Mouse (Mus musculus) CH12.LX (cell line): ENCODE results near the gene 1700010B08Rik.

Experiments
- CTCF ChIP-seq, 2 experiments: IDR thresholded peaks in 1 of 2; conservative IDR thresholded peaks in 1 of 2; 2 replicates each; pipeline ENCODE4 v1.5.1; 2011 to 2012; ENCODE audit warnings: low read depth in 2 of 2, low read length in 2 of 2, improper control_type of control experiment in 1 of 2, inconsistent platforms in 1 of 2, mild to moderate bottlenecking in 1 of 2, moderate library complexity in 1 of 2
- E2F4 ChIP-seq: IDR thresholded peaks from 2 replicates; pipeline ENCODE4 v1.6.1; 2011; ENCODE audit warnings: low read depth, low read length, improper control_type of control experiment; ENCODE audit not compliant: insufficient replicate concordance
- ELF1 ChIP-seq: IDR thresholded peaks from 2 replicates; pipeline ENCODE4 v1.6.1; 2014; ENCODE audit warnings: low read depth, mild to moderate bottlenecking, inconsistent platforms, low read length, improper control_type of control experiment
- EP300 ChIP-seq: IDR thresholded peaks from 2 replicates; pipeline ENCODE4 v1.6.1; 2011; ENCODE audit warnings: low read length, improper control_type of control experiment
- HCFC1 ChIP-seq: IDR thresholded peaks from 2 replicates; pipeline ENCODE4 v1.6.1; 2012; ENCODE audit warnings: low read depth, mild to moderate bottlenecking, inconsistent platforms, low read length, improper control_type of control experiment
- MAX ChIP-seq: IDR thresholded peaks from 2 replicates; pipeline ENCODE4 v1.6.1; 2011; ENCODE audit warnings: low read length, improper control_type of control experiment
- MXI1 ChIP-seq: IDR thresholded peaks from 2 replicates; pipeline ENCODE4 v1.6.1; 2011; ENCODE audit warnings: mild to moderate bottlenecking, low read depth, low read length, improper control_type of control experiment
- NRF1 ChIP-seq: IDR thresholded peaks from 2 replicates; pipeline ENCODE4 v1.6.1; 2014; ENCODE audit warnings: low read depth, mild to moderate bottlenecking, inconsistent platforms, low read length, improper control_type of control experiment, moderate library complexity
- POLR2A ChIP-seq: IDR thresholded peaks from 2 replicates; pipeline ENCODE4 v1.6.1; 2011; ENCODE audit warnings: low read depth, mild to moderate bottlenecking, improper control_type of control experiment, low read length
- TCF12 ChIP-seq: IDR thresholded peaks from 2 replicates; pipeline ENCODE4 v1.6.1; 2014; ENCODE audit warnings: low read depth, mild to moderate bottlenecking, inconsistent platforms, low read length, improper control_type of control experiment
- UBTF ChIP-seq: IDR thresholded peaks from 2 replicates; pipeline ENCODE4 v1.6.1; 2012; ENCODE audit warnings: low read depth, mild to moderate bottlenecking, inconsistent platforms, low read length, improper control_type of control experiment, moderate library complexity
- USF1 ChIP-seq: IDR thresholded peaks from 2 replicates; pipeline ENCODE4 v1.6.1; 2014; ENCODE audit warnings: low read depth, mild to moderate bottlenecking, inconsistent platforms, low read length, improper control_type of control experiment
- ZC3H11A ChIP-seq: IDR thresholded peaks from 2 replicates; pipeline ENCODE4 v1.6.1; 2012; ENCODE audit warnings: low read depth, mild to moderate bottlenecking, inconsistent platforms, low read length, improper control_type of control experiment
- ZNF384 ChIP-seq: IDR thresholded peaks from 2 replicates; pipeline ENCODE4 v1.6.1; 2012; ENCODE audit warnings: low read depth, low read length, improper control_type of control experiment, inconsistent platforms

DNA sequence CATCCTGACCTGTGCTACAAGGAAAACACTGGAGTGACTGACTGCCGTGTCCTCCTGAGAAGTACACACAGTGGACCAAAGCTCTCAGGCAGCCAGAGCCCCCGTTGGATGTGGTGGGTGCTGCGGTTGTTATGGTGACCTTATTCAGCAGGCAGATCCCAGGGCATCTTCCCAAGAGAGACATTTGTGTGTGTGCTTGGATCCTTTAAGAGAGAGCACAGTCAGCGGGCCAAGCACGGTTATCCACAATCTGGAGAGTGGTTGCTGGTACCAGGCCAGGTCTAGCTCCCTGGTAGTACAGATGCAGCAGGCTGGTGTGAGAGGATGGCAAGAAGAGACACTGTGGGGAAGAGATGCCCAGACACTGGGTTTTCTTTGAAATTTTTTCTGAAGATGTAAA, 2.2 kb upstream of the 1700010B08Rik start:
- TF ChIP-seq ZNF384 = no peak
- no peak for TF ChIP-seq MAX
- no peak for TF ChIP-seq UBTF
- TF ChIP-seq NRF1 = no peak
- TF ChIP-seq POLR2A = no peak
- TF ChIP-seq CTCF (conservative IDR thresholded peaks at IDR 0.05 in 1 of 2, IDR thresholded peaks at IDR 0.05 in 1 of 2; ENCODE audit: low read depth in 2 of 2, low read length in 2 of 2) = no peak
- TF ChIP-seq EP300 = no peak
- TF ChIP-seq USF1 = no peak
- TF ChIP-seq ELF1 = no peak
- no peak for TF ChIP-seq E2F4
- TF ChIP-seq ZC3H11A = no peak
- no peak for TF ChIP-seq MXI1
- no peak for TF ChIP-seq HCFC1
- TF ChIP-seq TCF12 = no peak
